Mouse (Mus musculus): ENCODE results near the gene Cntnap5c. TPM values are rescaled to one million over a fixed set of nuclear protein-coding genes. Genes with fewer than 3 reads are reported as not detected.

Cntnap5c gene
- polyA plus RNA-seq (2021), result 0.03 TPM

DNA sequence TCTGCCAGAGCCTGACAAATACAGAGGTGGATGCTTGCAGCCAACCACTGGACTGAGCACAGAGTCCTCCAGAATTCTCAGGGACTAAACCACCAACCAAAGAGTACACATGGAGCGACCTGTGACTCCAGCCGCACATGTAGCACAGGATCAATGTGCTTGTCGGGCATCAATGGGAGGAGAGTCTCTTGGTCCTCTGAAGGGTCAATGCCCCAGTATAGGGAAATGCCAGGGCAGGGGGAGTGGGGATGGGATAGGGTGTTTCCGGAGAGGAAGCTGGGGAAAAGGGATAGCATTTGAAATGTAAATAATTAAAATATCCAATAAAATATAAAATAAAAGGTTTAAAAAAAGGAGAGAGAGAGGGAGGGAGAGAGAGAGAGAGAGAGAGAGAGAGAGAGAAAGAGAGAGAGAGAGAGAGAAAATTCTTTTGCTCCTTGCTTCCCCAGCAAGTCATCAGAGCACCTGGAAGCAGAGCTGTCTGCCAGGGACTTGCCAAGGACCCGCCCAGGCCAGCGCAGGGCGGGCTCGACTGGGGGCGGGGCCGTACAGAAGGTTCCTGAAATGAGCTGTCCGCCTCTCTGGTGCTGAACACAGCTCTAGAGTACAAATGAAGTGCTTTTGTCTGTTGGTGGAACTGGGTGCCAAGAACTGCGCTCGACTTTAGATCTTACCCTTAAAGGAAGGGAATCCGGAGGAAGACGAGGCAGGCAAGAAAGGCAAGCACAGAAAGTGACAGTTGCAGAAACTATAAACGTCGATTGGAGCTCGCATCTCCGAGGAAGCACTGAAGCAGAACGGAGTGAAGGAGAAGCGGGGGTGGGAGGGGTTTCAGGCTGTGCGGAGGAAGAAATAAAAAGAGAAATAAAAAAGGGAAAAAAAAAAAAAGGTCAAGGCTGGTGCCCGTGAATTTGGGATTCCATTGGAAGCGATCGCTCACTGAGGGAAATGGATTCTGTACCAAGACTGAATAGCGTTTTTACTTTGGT is at the start of gene Cntnap5c:
Cntnap5c (plus strand) TSS at position 949 of the 989 bp plus-strand sequence.
- no peaks in the 10 kb centered on the region for H3K27me3 ChIP-seq
- POLR2A ChIA-PET, result interaction anchor here (0.6 kb wide), 1 partner anchor 68 kb away, joined by 3 read pairs; no protein-coding TSS in a partner anchor
- no peak for TF ChIP-seq CTCF (IDR thresholded peaks at IDR 0.05)
- ATAC-seq (peak; percentile 82), DNase-seq (ENCODE audit: low read depth, low spot score) (no peak)
- in situ Hi-C loops (cut with MboI; ENCODE audit: low pct_unique_long_range_greater_than_20kb), result loop anchor here (25.0 kb wide), 2 partner anchors 1043 to 1118 kb away; no protein-coding TSS in a partner anchor
- CTCF ChIA-PET, result no interaction called here

DNA sequence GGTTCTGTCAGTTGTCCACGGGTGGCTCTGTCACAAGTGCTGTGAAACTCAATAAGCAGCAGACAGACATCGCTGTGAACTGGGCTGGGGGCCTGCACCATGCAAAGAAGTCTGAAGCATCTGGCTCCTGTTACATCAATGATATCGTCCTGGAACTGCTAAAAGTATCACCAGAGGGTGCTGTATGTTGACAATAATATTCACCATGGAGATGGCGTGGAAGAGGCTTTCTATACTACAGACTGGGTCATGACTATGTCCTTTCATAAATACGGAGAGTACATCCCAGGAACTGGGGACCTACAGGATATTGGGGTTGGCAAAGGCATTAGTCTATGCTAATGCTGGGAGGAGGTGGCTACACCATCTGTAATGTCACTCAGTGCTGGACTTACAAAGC is 27.3 kb upstream of the Cntnap5c start, which contains the start of gene Gm21834:
Gm21834 (minus strand) TSS at position 101 of the 400 bp plus-strand sequence.
- no peak for DNase-seq (ENCODE audit: low read depth, low spot score)
- no peak for ATAC-seq
- ChIA-PET POLR2A (no interaction called here), CTCF (no interaction called here)
- no peaks in the 10 kb centered on the region for H3K27me3 ChIP-seq
- in situ Hi-C loops (cut with MboI; ENCODE audit: low pct_unique_long_range_greater_than_20kb), result no loop called here
- TF ChIP-seq CTCF (IDR thresholded peaks at IDR 0.05), result no peak

- H3K27me3 ChIP-seq, result no peaks in the 10 kb centered on the region
- in situ Hi-C loops (cut with MboI; ENCODE audit: low pct_unique_long_range_greater_than_20kb), result loop anchor here (25.0 kb wide), 2 partner anchors 1054 to 1129 kb away; no protein-coding TSS in a partner anchor
- DNase-seq (ENCODE audit: low read depth, low spot score), result no peak
- ChIA-PET CTCF (no interaction called here), POLR2A (no interaction called here)
- TF ChIP-seq CTCF (IDR thresholded peaks at IDR 0.05), result no peak
- no peak for ATAC-seq
Measured at GRCm38 (mm10) chr17:57758033-57758432, 11.3 kb upstream of the Cntnap5c start.

DNA sequence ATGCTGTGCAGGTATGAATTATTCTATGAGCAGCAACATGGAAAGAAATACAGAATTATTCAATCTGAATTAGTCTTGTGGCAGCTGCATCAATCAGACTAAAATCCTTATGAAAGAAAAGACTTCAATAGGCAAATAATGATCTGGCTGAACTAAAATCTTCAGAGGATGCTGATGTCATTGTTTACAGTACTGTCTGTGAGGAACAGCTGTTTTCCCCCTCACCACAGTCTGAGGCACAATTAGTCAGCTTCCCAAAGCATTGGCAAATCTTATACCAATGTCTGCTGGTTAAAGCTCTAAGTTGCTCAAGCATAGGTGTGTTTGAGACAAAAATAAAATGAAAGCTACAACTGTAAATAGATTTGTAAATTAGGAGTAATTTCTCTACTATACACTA is 2.1 kb upstream of the Cntnap5c start:
- CTCF ChIA-PET, result interaction anchor here (2.0 kb wide), 1 partner anchor 12 kb away, joined by 6 read pairs; no protein-coding TSS in a partner anchor
- ATAC-seq (no peak), DNase-seq (ENCODE audit: low read depth, low spot score) (no peak)
- POLR2A ChIA-PET, result no interaction called here
- no peak for TF ChIP-seq CTCF (IDR thresholded peaks at IDR 0.05)
- in situ Hi-C loops (cut with MboI; ENCODE audit: low pct_unique_long_range_greater_than_20kb), result loop anchor here (25.0 kb wide), 2 partner anchors 1045 to 1120 kb away; no protein-coding TSS in a partner anchor
- H3K27me3 ChIP-seq, result no peaks in the 10 kb centered on the region

GRCm38 (mm10) chr17:57770904-57771303 is 1.5 kb downstream of the Cntnap5c start:
- H3K27me3 ChIP-seq, result no peaks in the 10 kb centered on the region
- no peak for DNase-seq (ENCODE audit: low read depth, low spot score)
- CTCF ChIA-PET, result no interaction called here
- peak; percentile 44 for TF ChIP-seq CTCF (IDR thresholded peaks at IDR 0.05)
- in situ Hi-C loops (cut with MboI; ENCODE audit: low pct_unique_long_range_greater_than_20kb), result loop anchor here (25.0 kb wide), 2 partner anchors 1041 to 1116 kb away; no protein-coding TSS in a partner anchor
- POLR2A ChIA-PET, result no interaction called here
- ATAC-seq, result peak; percentile 31

DNA sequence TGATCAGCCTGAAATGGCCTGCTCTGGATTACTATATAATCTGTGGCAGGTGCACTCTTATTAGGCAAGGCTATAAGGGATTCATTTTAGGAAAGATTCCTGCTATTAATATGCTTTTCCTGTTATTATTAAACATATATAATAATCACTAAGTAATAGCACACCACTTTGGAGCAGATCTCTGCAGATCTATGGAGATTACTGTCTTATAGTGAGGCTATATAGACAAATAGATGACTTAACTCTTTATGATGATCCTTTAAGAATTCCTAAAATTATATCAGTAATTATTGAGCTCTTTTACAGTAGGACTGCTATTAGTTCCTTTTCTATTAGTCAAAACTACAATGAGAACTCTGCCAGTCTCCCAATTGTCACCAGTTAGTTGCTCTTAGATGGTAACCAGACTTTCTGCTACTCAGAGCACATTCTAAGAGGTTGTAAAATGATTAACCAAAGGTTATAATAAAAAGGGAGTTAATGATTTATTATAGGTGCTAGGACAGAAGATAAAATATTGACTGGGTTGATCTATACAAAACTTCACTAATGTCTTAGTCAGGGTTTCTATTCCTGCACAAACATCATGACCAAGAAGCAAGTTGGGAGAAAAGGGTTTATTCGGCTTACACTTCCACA is 18.9 kb downstream of the Cntnap5c start:
- no peak for ATAC-seq
- H3K27me3 ChIP-seq, result no peaks in the 10 kb centered on the region
- no peak for TF ChIP-seq CTCF (IDR thresholded peaks at IDR 0.05)
- CTCF ChIA-PET, result no interaction called here
- no peak for DNase-seq (ENCODE audit: low read depth, low spot score)
- POLR2A ChIA-PET, result no interaction called here
- in situ Hi-C loops (cut with MboI; ENCODE audit: low pct_unique_long_range_greater_than_20kb), result no loop called here

DNA sequence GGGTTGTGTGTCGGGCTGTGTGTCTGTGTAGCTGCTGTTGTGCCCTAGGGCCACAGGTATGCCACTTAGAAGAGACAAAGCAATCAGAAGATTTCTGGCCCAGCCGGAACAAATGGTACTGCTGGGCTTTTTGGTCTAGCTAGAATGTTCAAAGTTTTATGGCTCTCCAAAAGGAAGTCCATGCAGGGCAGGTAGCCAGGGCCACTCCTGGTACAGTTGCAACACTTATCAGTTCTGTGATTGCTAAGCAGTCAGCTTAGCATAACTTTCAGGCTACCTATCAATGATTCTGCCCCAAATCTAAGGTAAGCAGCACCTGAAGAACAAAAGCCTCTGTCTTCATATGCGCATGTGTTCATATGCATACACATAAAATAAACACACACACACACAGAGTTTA is 26.0 kb downstream of the Cntnap5c start:
- DNase-seq (ENCODE audit: low read depth, low spot score) (no peak), ATAC-seq (no peak)
- no peak for TF ChIP-seq CTCF (IDR thresholded peaks at IDR 0.05)
- POLR2A ChIA-PET, result no interaction called here
- CTCF ChIA-PET, result no interaction called here
- in situ Hi-C loops (cut with MboI; ENCODE audit: low pct_unique_long_range_greater_than_20kb), result no loop called here
- H3K27me3 ChIP-seq, result no peaks in the 10 kb centered on the region

DNA sequence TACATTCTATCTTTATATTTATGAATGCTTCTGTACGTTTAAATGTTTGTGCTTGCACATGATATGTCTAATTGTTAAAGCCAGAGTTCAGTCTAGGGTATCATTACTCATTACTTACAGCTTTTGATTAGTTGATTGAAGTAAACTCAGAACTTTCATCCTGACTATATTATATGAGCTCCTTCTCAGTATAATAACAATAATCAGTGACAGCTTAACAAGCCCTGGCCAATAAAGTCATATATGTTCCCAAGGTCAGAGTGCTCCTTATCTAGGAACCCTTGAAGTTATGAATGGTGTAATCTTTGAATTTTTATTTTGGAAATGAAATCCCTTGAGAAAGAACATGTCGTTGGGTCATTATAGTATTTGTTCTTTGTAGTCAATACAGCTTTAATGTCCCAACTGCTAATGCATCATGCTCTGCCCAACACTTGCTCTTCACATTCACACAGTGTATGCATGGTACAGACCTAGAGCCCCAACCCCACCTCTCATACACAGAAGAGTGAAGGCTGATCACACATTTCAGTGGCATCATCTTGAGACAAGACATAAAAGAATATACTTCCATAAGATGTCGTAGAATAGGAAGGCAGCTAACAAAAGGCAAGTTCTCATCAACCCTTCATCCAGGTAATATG is 27.4 kb downstream of the Cntnap5c start:
- ATAC-seq (no peak), DNase-seq (ENCODE audit: low read depth, low spot score) (no peak)
- ChIA-PET CTCF (no interaction called here), POLR2A (no interaction called here)
- no peak for TF ChIP-seq CTCF (IDR thresholded peaks at IDR 0.05)
- H3K27me3 ChIP-seq, result no peaks in the 10 kb centered on the region
- in situ Hi-C loops (cut with MboI; ENCODE audit: low pct_unique_long_range_greater_than_20kb), result no loop called here

GRCm38 (mm10) chr17:57799414-57799985 is 30.1 kb downstream of the Cntnap5c start:
- DNase-seq (ENCODE audit: low read depth, low spot score) (no peak), ATAC-seq (no peak)
- H3K27me3 ChIP-seq, result no peaks in the 10 kb centered on the region
- ChIA-PET POLR2A (no interaction called here), CTCF (no interaction called here)
- no peak for TF ChIP-seq CTCF (IDR thresholded peaks at IDR 0.05)
- in situ Hi-C loops (cut with MboI; ENCODE audit: low pct_unique_long_range_greater_than_20kb), result no loop called here

DNA sequence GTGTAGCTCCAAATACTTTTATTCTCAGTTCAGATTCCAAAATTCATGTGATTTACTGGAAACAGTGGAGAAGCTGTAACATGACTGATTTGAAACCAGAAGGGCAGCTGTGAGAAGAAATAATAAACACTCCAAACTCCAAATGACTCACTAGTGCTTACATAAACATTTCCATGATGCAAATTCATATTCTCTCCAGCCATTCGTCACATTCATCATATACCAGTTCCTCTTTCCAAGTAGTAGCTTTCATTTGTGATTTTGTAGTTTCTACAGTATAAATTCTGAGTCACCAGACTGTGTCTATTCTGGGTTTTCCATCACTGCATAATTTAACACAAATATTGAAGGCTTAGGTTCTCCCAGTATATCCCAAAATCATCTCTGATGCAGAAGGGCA is 31.8 kb downstream of the Cntnap5c start:
- H3K27me3 ChIP-seq, result no peaks in the 10 kb centered on the region
- DNase-seq (ENCODE audit: low read depth, low spot score) (no peak), ATAC-seq (no peak)
- in situ Hi-C loops (cut with MboI; ENCODE audit: low pct_unique_long_range_greater_than_20kb), result no loop called here
- CTCF ChIA-PET, result no interaction called here
- POLR2A ChIA-PET, result no interaction called here
- TF ChIP-seq CTCF (IDR thresholded peaks at IDR 0.05), result no peak

Data from Patski (cell line).